25 mouse cellular contexts compared by ENCODE assay signal in the genomic region with DNA sequence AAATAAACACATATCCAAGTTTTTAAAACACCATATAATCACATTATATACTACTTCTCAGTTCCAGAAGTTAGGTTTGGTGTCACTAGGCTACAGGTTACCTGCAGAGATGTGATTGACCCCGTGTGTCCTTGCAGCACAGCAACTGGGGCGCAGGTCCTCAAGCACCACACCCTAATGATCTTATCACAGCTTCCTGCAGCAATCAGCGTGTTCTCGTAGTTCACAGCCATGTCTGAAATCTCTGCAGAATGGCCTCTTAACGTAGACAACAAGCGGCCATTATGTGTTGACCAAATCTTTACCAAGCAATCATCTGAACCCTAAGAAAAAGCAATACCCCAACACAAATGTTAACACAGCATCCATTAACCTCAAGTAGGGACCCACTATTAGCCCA.
"Had no signal": no experiment of that assay in that cellular context is flagged by ENCODE, and none has a peak within 500 bp of the region (broad histone marks: within the 10 kb centered on the region; RNA-seq: fewer than 3 reads in every experiment).

No protein-coding gene starts in this region.

- H3K27ac ChIP-seq: heart, adult 2 months; heart, embryonic 13.5 days; heart, embryonic 15.5 days; hindbrain, embryonic 13.5 days; hindbrain, embryonic 15.5 days; hindbrain, postnatal 0 days; intestine, embryonic 15.5 days; layer of hippocampus, adult 2 months; limb, embryonic 13.5 days; limb, embryonic 15.5 days; liver, embryonic 12.5 days had no signal

- H3K4me2 ChIP-seq: heart, embryonic 11.5 days; heart, embryonic 13.5 days; heart, embryonic 15.5 days; hindbrain, embryonic 13.5 days; hindbrain, embryonic 15.5 days; intestine, embryonic 15.5 days; limb, embryonic 13.5 days; limb, embryonic 15.5 days; liver, embryonic 12.5 days had no signal

- H3K27me3 ChIP-seq: heart, embryonic 13.5 days; heart, embryonic 15.5 days; hindbrain, embryonic 13.5 days; hindbrain, embryonic 15.5 days; intestine, embryonic 15.5 days; limb, embryonic 13.5 days; limb, embryonic 15.5 days; liver, embryonic 12.5 days had no signal

- ATAC-seq: hindbrain, postnatal 0 days; inflammation-experienced regulatory T-cells, adult 6 months; intestine, embryonic 15.5 days; intestine, postnatal 0 days; liver, embryonic 12.5 days had no signal

- H3K4me1 ChIP-seq: heart, embryonic 13.5 days; heart, embryonic 15.5 days; hindbrain, embryonic 13.5 days; hindbrain, embryonic 15.5 days; intestine, embryonic 15.5 days; limb, embryonic 13.5 days; limb, embryonic 15.5 days had no signal

- H3K9ac ChIP-seq: heart, embryonic 13.5 days; heart, embryonic 15.5 days; hindbrain, embryonic 13.5 days; hindbrain, embryonic 15.5 days; intestine, embryonic 15.5 days; limb, embryonic 13.5 days; limb, embryonic 15.5 days; liver, embryonic 12.5 days had no signal

- H3K9me3 ChIP-seq: heart, embryonic 13.5 days; heart, embryonic 15.5 days; hindbrain, embryonic 13.5 days; hindbrain, embryonic 15.5 days; intestine, embryonic 15.5 days; limb, embryonic 13.5 days; limb, embryonic 15.5 days; liver, embryonic 12.5 days had no signal

- DNase-seq: gastrocnemius, postnatal 14 days; gastrocnemius, postnatal 36 days; heart, adult 11 months; heart, adult 2 months; heart, postnatal 14 days; heart, postnatal 36 days; kidney, adult 18-20 months; kidney, adult 8-10 months; kidney, postnatal 10 days; kidney, postnatal 25 days; kidney, postnatal 4 days; left cerebral cortex, postnatal 4 days had no signal

- H3K4me3 ChIP-seq: heart, adult 2 months; heart, embryonic 13.5 days; heart, embryonic 15.5 days; hindbrain, embryonic 13.5 days; hindbrain, embryonic 15.5 days; intestine, embryonic 15.5 days; layer of hippocampus, adult 2 months; limb, embryonic 13.5 days; limb, embryonic 15.5 days; liver, embryonic 12.5 days had no signal
